Mouse (Mus musculus) embryo, embryonic 9.5 days (tissue): ENCODE results near the gene Prdm5.

ENCODE experiments used
- DNase-seq: peaks from one replicate; pipeline ENCODE4 v3.0.0-alpha.2; 2017; ENCODE audit errors: extremely low spot score

Prdm5 gene

GRCm38 (mm10) chr6:65778861-65779688 lies at the start of gene Prdm5:
Gene Prdm5 (plus strand): TSS chr6:65778988.
- DNase-seq: peak; percentile 82

GRCm38 (mm10) chr6:65739442-65739841 lies 39.3 kb upstream of the Prdm5 start:
- DNase-seq: no peak

- DNase-seq: peak; percentile 29
Measured at GRCm38 (mm10) chr6:65743144-65743870, 35.5 kb upstream of the Prdm5 start.

GRCm38 (mm10) chr6:65743871-65744202 lies 35.0 kb upstream of the Prdm5 start:
- no peak for DNase-seq

- DNase-seq: no peak
Measured at GRCm38 (mm10) chr6:65758214-65758613, 20.6 kb upstream of the Prdm5 start.

GRCm38 (mm10) chr6:65759174-65759573 lies 19.6 kb upstream of the Prdm5 start:
- no peak for DNase-seq

- DNase-seq: no peak
Measured at GRCm38 (mm10) chr6:65760073-65760472, 18.7 kb upstream of the Prdm5 start.

- DNase-seq: no peak
Measured at GRCm38 (mm10) chr6:65764459-65764858, 14.3 kb upstream of the Prdm5 start.

- DNase-seq: peak; percentile 39
Measured at GRCm38 (mm10) chr6:65765057-65765456, 13.7 kb upstream of the Prdm5 start.

GRCm38 (mm10) chr6:65765752-65766397 lies 12.9 kb upstream of the Prdm5 start:
- no peak for DNase-seq

GRCm38 (mm10) chr6:65767911-65768310 lies 10.9 kb upstream of the Prdm5 start:
- DNase-seq: no peak

GRCm38 (mm10) chr6:65773566-65773965 lies 5.2 kb upstream of the Prdm5 start:
- no peak for DNase-seq

GRCm38 (mm10) chr6:65779689-65780233 lies 973 bp downstream of the Prdm5 start:
- no peak for DNase-seq

- no peak for DNase-seq
Measured at GRCm38 (mm10) chr6:65781441-65781840, 2.7 kb downstream of the Prdm5 start.

- no peak for DNase-seq
Measured at GRCm38 (mm10) chr6:65783670-65784069, 4.9 kb downstream of the Prdm5 start.

GRCm38 (mm10) chr6:65792923-65793322 lies 14.1 kb downstream of the Prdm5 start:
- no peak for DNase-seq

- no peak for DNase-seq
Measured at GRCm38 (mm10) chr6:65796552-65796951, 17.8 kb downstream of the Prdm5 start.

GRCm38 (mm10) chr6:65797276-65797675 lies 18.5 kb downstream of the Prdm5 start:
- no peak for DNase-seq

- no peak for DNase-seq
Measured at GRCm38 (mm10) chr6:65798390-65798789, 19.6 kb downstream of the Prdm5 start.

GRCm38 (mm10) chr6:65811685-65812084 lies 32.9 kb downstream of the Prdm5 start:
- no peak for DNase-seq

- DNase-seq: no peak
Measured at GRCm38 (mm10) chr6:65818039-65818747, 39.4 kb downstream of the Prdm5 start.

- no peak for DNase-seq
Measured at GRCm38 (mm10) chr6:65828656-65829055, 49.9 kb downstream of the Prdm5 start.
